ENCODE assay signal across 13 mouse cellular contexts in genomic region chr3:103690506-103690905, GRCm38 (mm10). TPM values are rescaled to one million over a fixed set of nuclear protein-coding genes. Genes with fewer than 3 reads are reported as not detected.
DNase-seq lines count a peak whose midpoint lies in the region; ATAC-seq and TF ChIP-seq lines count a peak whose summit lies in the region.
"Had no signal": no experiment of that assay in that cellular context is flagged by ENCODE, and none has a peak within 500 bp of the region (broad histone marks: within the 10 kb centered on the region; RNA-seq: fewer than 3 reads in every experiment).

No protein-coding gene starts in this region.

- no peak overlapping the region for H3K27ac ChIP-seq in gastrocnemius, adult 2 months
- H3K27ac ChIP-seq in forebrain, embryonic 15.5 days (replicated peaks): no peak overlapping the region
- H3K27ac ChIP-seq: embryonic facial prominence, embryonic 12.5 days; heart, embryonic 15.5 days; stomach, embryonic 15.5 days had no signal

- intact Hi-C loops in gastrocnemius, adult 2 months (cut with DNase I): loop anchor here (2.0 kb wide), 1 partner anchor 48 kb away; the partner anchor contains the start of genes Gm10964 and Olfml3
- intact Hi-C loops in heart, postnatal 36 days (cut with DNase I): no loop called here

- no peaks in the 10 kb centered on the region for H3K36me3 ChIP-seq in forebrain, embryonic 15.5 days
- H3K36me3 ChIP-seq: embryonic facial prominence, embryonic 12.5 days; heart, embryonic 15.5 days; stomach, embryonic 15.5 days had no signal

- ATAC-seq in megakaryocyte-erythroid progenitor cell, adult 5-6 weeks (replicated peaks; ENCODE audit: low FRiP score, low TSS enrichment, poor library complexity, severe bottlenecking): peak; percentile 71; the same call in 1 of the 2 replicates
- ATAC-seq in megakaryocyte, adult 5-6 weeks (ENCODE audit: poor library complexity, severe bottlenecking): no peak
- ATAC-seq in forebrain, embryonic 15.5 days (replicated peaks): no peak

- no peak overlapping the region for H3K4me3 ChIP-seq in gastrocnemius, adult 2 months
- H3K4me3 ChIP-seq in forebrain, embryonic 15.5 days: no peak overlapping the region
- H3K4me3 ChIP-seq: embryonic facial prominence, embryonic 12.5 days; heart, embryonic 15.5 days; stomach, embryonic 15.5 days had no signal

- no peak overlapping the region for H3K4me2 ChIP-seq in forebrain, embryonic 15.5 days (replicated peaks)
- H3K4me2 ChIP-seq: embryonic facial prominence, embryonic 12.5 days; heart, embryonic 15.5 days; stomach, embryonic 15.5 days had no signal

- TF ChIP-seq CTCF in gastrocnemius, adult 2 months (IDR thresholded peaks at IDR 0.05): peak; percentile 45

- WGBS in forebrain, embryonic 15.5 days: 89% methylated on average over 3 of the region's 3 CpGs

- H3K27me3 ChIP-seq in forebrain, embryonic 15.5 days: no peaks in the 10 kb centered on the region
- H3K27me3 ChIP-seq: embryonic facial prominence, embryonic 12.5 days; heart, embryonic 15.5 days; stomach, embryonic 15.5 days had no signal

- H3K9me3 ChIP-seq in forebrain, embryonic 15.5 days: no peaks in the 10 kb centered on the region
- H3K9me3 ChIP-seq: embryonic facial prominence, embryonic 12.5 days; heart, embryonic 15.5 days; stomach, embryonic 15.5 days had no signal

- DNase-seq in gastrocnemius, adult 2 months: peak; percentile 33
- DNase-seq in gastrocnemius, postnatal 4 days (ENCODE audit: low spot score in 2 of 2): no peak
- DNase-seq in retina, postnatal 1 day: peak; percentile 27
- no peak for DNase-seq in retina, embryonic 14.5 days (ENCODE audit: low spot score)
- DNase-seq in heart, postnatal 36 days: peak; percentile 5 to 15

- no peak overlapping the region for H3K9ac ChIP-seq in forebrain, embryonic 15.5 days (replicated peaks)
- H3K9ac ChIP-seq: embryonic facial prominence, embryonic 12.5 days; heart, embryonic 15.5 days; stomach, embryonic 15.5 days had no signal

- no peaks in the 10 kb centered on the region for H3K4me1 ChIP-seq in forebrain, embryonic 15.5 days
- H3K4me1 ChIP-seq: embryonic facial prominence, embryonic 12.5 days; heart, embryonic 15.5 days; stomach, embryonic 15.5 days had no signal

RNA-seq across cellular contexts. Expression of gene Atg4a-ps, which starts 44.6 kb away (rescaled TPM):
- 1 to 10 TPM in 1 of 2 experiments, under 1 TPM in 1; 0.26 to 4.5 TPM for total RNA-seq in gastrocnemius, adult 2 months (2021)
- total RNA-seq in gastrocnemius, postnatal 4 days (2021): 1 to 10 TPM in 1 of 2 experiments, not detected in 1; 9.2 TPM
- 1 to 10 TPM in 1 of 2 experiments, not detected in 1; 2.0 TPM for total RNA-seq in heart, postnatal 36 days (2021)
- total RNA-seq in megakaryocyte-erythroid progenitor cell, adult 5-6 weeks (2014; fragmentation: Nextera tagmentation): not detected in 2 replicates
- 0.88 and 1.7 TPM in 2 replicates for total RNA-seq in megakaryocyte-erythroid progenitor cell, adult 5-6 weeks (2017)
- 0.11 and 0.13 TPM in 2 replicates for total RNA-seq in megakaryocyte, adult 5-6 weeks (2015)
- total RNA-seq in megakaryocyte, adult 5-6 weeks (2017): 0.33 and 0.92 TPM in 2 replicates
- polyA plus RNA-seq in forebrain, embryonic 15.5 days (2015; fragmentation: Nextera tagmentation; extraction: Ambion mirVana): 0.24 TPM in 1 of 2 replicates, not detected in the other

RNA-seq across cellular contexts. Expression of gene Olfml3, which starts 47.3 kb away (rescaled TPM):
- total RNA-seq in gastrocnemius, adult 2 months (2021): 1 to 10 TPM; 2.6 to 8.3 TPM
- total RNA-seq in gastrocnemius, postnatal 4 days (2021): 10 to 100 TPM; 17.1 to 18.9 TPM
- 1 to 10 TPM; 5.2 to 6.0 TPM for total RNA-seq in heart, postnatal 36 days (2021)
- total RNA-seq in megakaryocyte-erythroid progenitor cell, adult 5-6 weeks (2014; fragmentation: Nextera tagmentation): not detected in 2 replicates
- 0.56 TPM in 1 of 2 replicates, not detected in the other for total RNA-seq in megakaryocyte-erythroid progenitor cell, adult 5-6 weeks (2017)
- total RNA-seq in megakaryocyte, adult 5-6 weeks (2015): 0.25 and 1.3 TPM in 2 replicates
- 0.57 and 0.59 TPM in 2 replicates for total RNA-seq in megakaryocyte, adult 5-6 weeks (2017)
- polyA plus RNA-seq in forebrain, embryonic 15.5 days (2015; fragmentation: Nextera tagmentation; extraction: Ambion mirVana): 5.1 and 5.3 TPM in 2 replicates

RNA-seq across cellular contexts. Expression of gene Gm10964, which starts 48.7 kb away (rescaled TPM):
- total RNA-seq in gastrocnemius, adult 2 months (2021): not detected
- total RNA-seq in gastrocnemius, postnatal 4 days (2021): not detected
- total RNA-seq in heart, postnatal 36 days (2021): not detected
- not detected in 2 replicates for total RNA-seq in megakaryocyte-erythroid progenitor cell, adult 5-6 weeks (2014; fragmentation: Nextera tagmentation)
- not detected in 2 replicates for total RNA-seq in megakaryocyte-erythroid progenitor cell, adult 5-6 weeks (2017)
- not detected in 2 replicates for total RNA-seq in megakaryocyte, adult 5-6 weeks (2015)
- total RNA-seq in megakaryocyte, adult 5-6 weeks (2017): not detected in 2 replicates
- not detected in 2 replicates for polyA plus RNA-seq in forebrain, embryonic 15.5 days (2015; fragmentation: Nextera tagmentation; extraction: Ambion mirVana)
- total RNA-seq: left cerebral cortex, adult 18-20 months; neutrophil, adult 5-6 weeks had no signal
- polyA plus RNA-seq: embryonic facial prominence, embryonic 12.5 days; heart, embryonic 15.5 days; stomach, embryonic 15.5 days had no signal

Comparison
In these comparisons a context has a peak if more than half of its experiments do, and no peak if none do; other contexts are left out.
1. DNase-seq: peak in gastrocnemius, adult 2 months (single experiment), retina, postnatal 1 day (single experiment) and heart, postnatal 36 days (2 of 2); none in gastrocnemius, postnatal 4 days (0 of 2) and retina, embryonic 14.5 days (single experiment).